Mouse (Mus musculus): Measurements from ENCODE around the gene Snx21. TPM values are rescaled to one million over a fixed set of nuclear protein-coding genes. Genes with fewer than 3 reads are reported as not detected.

Snx21 gene
- polyA plus RNA-seq, 1 experiment, result 14.4 TPM

DNA sequence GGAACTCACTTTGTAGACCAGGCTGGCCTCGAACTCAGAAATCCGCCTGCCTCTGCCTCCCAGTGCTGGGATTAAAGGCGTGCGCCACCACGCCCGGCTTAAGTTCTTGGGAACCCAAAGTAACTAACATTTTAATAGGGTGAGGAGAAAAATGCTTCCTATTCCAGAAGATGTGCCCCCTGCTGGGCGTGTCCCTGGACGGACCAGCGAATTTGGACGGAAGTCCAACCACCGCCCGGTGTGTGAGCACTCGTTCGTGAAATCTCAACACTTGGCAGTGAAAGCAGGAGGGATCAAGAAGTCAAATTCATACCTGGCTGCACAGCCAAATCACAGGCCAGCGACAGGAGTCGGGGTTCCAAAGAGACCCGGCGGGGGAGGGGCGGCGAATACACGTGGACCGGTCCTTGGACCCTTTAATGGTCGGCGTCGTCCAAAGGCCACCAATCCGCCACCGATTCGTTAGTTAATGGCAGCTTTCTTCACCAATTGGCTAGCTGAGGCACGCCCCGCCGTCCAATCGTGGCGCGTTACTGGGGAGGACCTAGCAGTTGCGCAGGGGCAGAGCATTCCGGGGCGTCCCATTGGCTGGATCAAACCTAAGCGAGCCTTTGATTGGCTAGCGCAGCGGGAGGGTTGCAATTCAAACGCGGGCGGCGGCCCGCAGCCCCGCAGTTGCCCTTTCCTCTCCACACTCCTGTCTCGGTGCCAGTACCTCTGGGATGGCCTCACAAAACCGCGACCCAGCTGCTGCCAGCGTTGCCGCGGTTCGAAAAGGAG is 16.2 kb upstream of the Snx21 start, which contains the start of gene Ube2c:
Gene Ube2c, plus strand, starts transcription at position 641 of the 780 bp plus-strand sequence.
- peak; percentile 63 for TF ChIP-seq POLR2A (IDR thresholded peaks at IDR 0.05; ENCODE audit: low read depth, low read length)
- no peak for TF ChIP-seq CTCF (IDR thresholded peaks at IDR 0.05; ENCODE audit: borderline replicate concordance, insufficient read depth, low read length)
- peak within 1 kb of the TSS; percentile 66 for H3K27ac ChIP-seq (ENCODE audit: insufficient read depth, low read length)
- H3K4me3 ChIP-seq (ENCODE audit: insufficient read depth, low read length), result peak within 1 kb of the TSS; percentile 87

DNA sequence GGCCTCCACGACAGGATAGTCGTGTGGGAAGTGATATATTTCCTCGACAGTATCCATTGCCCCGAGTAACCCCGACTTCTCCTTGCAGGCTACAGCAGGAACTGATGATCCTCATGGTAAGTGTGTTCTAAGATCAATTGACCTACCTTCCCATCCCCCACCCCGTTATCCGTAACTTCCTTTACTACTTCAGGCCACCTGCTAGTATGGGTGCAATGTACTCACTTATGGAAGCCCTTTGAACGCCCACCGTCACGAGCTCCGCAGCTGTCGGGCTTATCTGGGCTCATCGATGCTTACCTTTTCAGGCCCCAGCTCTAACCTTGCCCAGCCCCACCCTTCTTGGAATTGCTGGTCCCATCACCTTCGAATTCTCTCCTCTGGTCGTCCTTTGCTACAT is 15.3 kb upstream of the Snx21 start:
- peak overlapping the region; percentile 87 for H3K4me3 ChIP-seq (ENCODE audit: insufficient read depth, low read length)
- H3K27ac ChIP-seq (ENCODE audit: insufficient read depth, low read length), result no peak overlapping the region
- 0 out of 2 replicates have a peak, but pooled peaks cover 5% of the 10 kb centered on the region for H3K4me1 ChIP-seq (ENCODE audit: control insufficient read depth, insufficient read depth, low read length)
- TF ChIP-seq CTCF (IDR thresholded peaks at IDR 0.05; ENCODE audit: borderline replicate concordance, insufficient read depth, low read length) (no peak), POLR2A (IDR thresholded peaks at IDR 0.05; ENCODE audit: low read depth, low read length) (no peak)

More for the DNA sequence above, 16.2 kb upstream of the Snx21 start, which contains the start of gene Ube2c:
- H3K4me1 ChIP-seq (ENCODE audit: control insufficient read depth, insufficient read depth, low read length), result 0 out of 2 replicates have a peak, but pooled peaks cover 5% of the 10 kb centered on the region

GRCm38 (mm10) chr2:164771123-164771522 is 14.5 kb upstream of the Snx21 start:
- TF ChIP-seq POLR2A (IDR thresholded peaks at IDR 0.05; ENCODE audit: low read depth, low read length) (no peak), CTCF (IDR thresholded peaks at IDR 0.05; ENCODE audit: borderline replicate concordance, insufficient read depth, low read length) (no peak)
- H3K4me3 ChIP-seq (ENCODE audit: insufficient read depth, low read length), result peak overlapping the region; percentile 87
- H3K27ac ChIP-seq (ENCODE audit: insufficient read depth, low read length), result no peak overlapping the region
- H3K4me1 ChIP-seq (ENCODE audit: control insufficient read depth, insufficient read depth, low read length), result 0 out of 2 replicates have a peak, but pooled peaks cover 7% of the 10 kb centered on the region

DNA sequence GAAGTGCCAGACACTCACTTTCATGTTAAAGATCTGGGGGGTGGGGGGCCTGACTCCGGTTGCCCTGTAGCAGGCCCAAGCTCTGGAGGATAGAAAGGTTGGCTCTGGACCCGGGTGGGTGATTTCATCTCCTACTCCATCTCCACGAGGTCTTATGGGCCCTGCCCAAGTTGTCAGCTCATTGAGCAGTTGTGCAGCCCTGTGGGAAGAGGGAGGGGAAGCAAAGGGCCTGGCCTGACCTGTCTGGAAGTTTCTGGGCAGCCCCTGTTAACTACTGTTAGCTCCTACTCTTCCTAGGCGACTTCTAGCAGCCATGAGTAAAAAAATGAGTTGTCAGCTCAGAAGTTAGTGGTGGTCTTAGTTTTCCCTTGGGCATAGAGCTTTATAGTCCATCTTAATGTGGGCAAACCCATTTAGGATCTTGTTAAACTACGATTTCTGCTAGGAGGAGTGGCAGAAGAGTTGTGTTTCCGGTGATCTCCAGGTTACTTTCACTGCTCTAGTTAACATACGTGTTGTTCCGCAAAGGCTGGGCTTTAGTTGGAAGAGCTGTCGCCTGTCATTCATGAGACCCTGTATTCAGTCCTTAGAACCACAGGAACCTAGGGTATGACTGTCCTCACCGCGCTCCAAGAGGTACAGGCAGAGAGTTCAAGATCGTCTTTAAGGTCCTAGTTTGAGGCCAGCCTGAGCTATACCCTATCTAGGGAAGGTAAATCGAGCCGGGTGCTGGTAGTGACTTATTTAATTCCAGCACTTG is 12.2 kb upstream of the Snx21 start:
- Histone ChIP-seq H3K4me3 (ENCODE audit: insufficient read depth, low read length) (no peak overlapping the region), H3K4me1 (ENCODE audit: control insufficient read depth, insufficient read depth, low read length) (0 out of 2 replicates have a peak, but pooled peaks cover 7% of the 10 kb centered on the region), H3K27ac (ENCODE audit: insufficient read depth, low read length) (no peak overlapping the region)
- TF ChIP-seq POLR2A (IDR thresholded peaks at IDR 0.05; ENCODE audit: low read depth, low read length) (peak; percentile 29; the same call in 1 of the 2 replicates), CTCF (IDR thresholded peaks at IDR 0.05; ENCODE audit: borderline replicate concordance, insufficient read depth, low read length) (no peak)

DNA sequence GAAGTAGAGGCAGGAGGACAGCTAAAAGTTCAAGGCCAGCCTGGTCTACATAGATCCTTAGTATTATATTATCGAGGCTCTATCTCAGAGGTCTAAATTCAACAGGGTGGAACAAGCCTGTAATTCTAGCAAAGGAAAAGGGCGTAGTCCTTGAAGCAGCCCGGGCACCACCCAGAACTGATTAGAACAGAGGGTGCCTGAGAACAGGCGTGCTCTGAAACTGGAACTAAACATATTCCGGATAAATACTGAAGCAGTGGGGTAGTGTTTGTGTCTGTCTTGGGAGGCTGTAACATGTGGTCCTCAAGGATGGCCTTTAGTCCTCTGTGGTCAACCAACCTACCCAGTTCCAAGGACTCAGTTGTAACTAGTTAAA is 11.6 kb upstream of the Snx21 start:
- 0 out of 2 replicates have a peak, but pooled peaks cover 7% of the 10 kb centered on the region for H3K4me1 ChIP-seq (ENCODE audit: control insufficient read depth, insufficient read depth, low read length)
- no peak for TF ChIP-seq CTCF (IDR thresholded peaks at IDR 0.05; ENCODE audit: borderline replicate concordance, insufficient read depth, low read length)
- TF ChIP-seq POLR2A (IDR thresholded peaks at IDR 0.05; ENCODE audit: low read depth, low read length), result no peak
- H3K4me3 ChIP-seq (ENCODE audit: insufficient read depth, low read length), result no peak overlapping the region
- no peak overlapping the region for H3K27ac ChIP-seq (ENCODE audit: insufficient read depth, low read length)

- H3K4me3 ChIP-seq (ENCODE audit: insufficient read depth, low read length), result no peak overlapping the region
- TF ChIP-seq CTCF (IDR thresholded peaks at IDR 0.05; ENCODE audit: borderline replicate concordance, insufficient read depth, low read length), result no peak
- TF ChIP-seq POLR2A (IDR thresholded peaks at IDR 0.05; ENCODE audit: low read depth, low read length), result no peak
These were observed 9.5 kb upstream of the Snx21 start for GRCm38 (mm10) chr2:164776130-164776529.

DNA sequence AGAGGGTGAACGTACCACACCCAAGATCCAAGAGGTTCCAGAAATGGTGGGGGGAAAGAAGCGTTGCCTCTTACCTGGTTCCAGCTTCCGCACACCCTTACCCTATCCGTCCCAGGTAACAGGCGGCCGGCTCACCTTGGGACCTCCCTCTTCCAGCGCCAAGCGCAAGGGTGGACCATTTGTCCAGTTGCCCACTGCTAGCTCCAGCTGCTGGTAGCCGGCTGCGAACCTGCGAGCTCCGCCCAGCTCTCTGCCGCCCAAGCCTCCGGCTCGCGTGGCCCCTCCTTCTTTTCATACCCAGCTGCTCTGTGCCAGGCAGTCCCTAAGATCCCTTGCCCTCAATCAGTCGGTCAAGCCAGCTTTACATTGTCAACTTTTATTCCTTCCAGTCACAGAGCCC is 8.8 kb upstream of the Snx21 start:
- H3K4me3 ChIP-seq (ENCODE audit: insufficient read depth, low read length), result no peak overlapping the region
- H3K4me1 ChIP-seq (ENCODE audit: control insufficient read depth, insufficient read depth, low read length), result 0 out of 2 replicates have a peak, but pooled peaks cover 2% of the 10 kb centered on the region
- TF ChIP-seq POLR2A (IDR thresholded peaks at IDR 0.05; ENCODE audit: low read depth, low read length), result no peak
- no peak for TF ChIP-seq CTCF (IDR thresholded peaks at IDR 0.05; ENCODE audit: borderline replicate concordance, insufficient read depth, low read length)
- H3K27ac ChIP-seq (ENCODE audit: insufficient read depth, low read length), result no peak overlapping the region

More at GRCm38 (mm10) chr2:164776130-164776529, 9.5 kb upstream of the Snx21 start:
- 0 out of 2 replicates have a peak, but pooled peaks cover 7% of the 10 kb centered on the region for H3K4me1 ChIP-seq (ENCODE audit: control insufficient read depth, insufficient read depth, low read length)
- no peak overlapping the region for H3K27ac ChIP-seq (ENCODE audit: insufficient read depth, low read length)

GRCm38 (mm10) chr2:164777246-164778014 is 8.2 kb upstream of the Snx21 start:
- H3K4me1 ChIP-seq (ENCODE audit: control insufficient read depth, insufficient read depth, low read length), result 0 out of 2 replicates have a peak, but pooled peaks cover 2% of the 10 kb centered on the region
- H3K4me3 ChIP-seq (ENCODE audit: insufficient read depth, low read length), result no peak overlapping the region
- no peak for TF ChIP-seq POLR2A (IDR thresholded peaks at IDR 0.05; ENCODE audit: low read depth, low read length)
- TF ChIP-seq CTCF (IDR thresholded peaks at IDR 0.05; ENCODE audit: borderline replicate concordance, insufficient read depth, low read length), result no peak
- no peak overlapping the region for H3K27ac ChIP-seq (ENCODE audit: insufficient read depth, low read length)

- Histone ChIP-seq H3K4me3 (ENCODE audit: insufficient read depth, low read length) (no peak overlapping the region), H3K4me1 (ENCODE audit: control insufficient read depth, insufficient read depth, low read length) (0 out of 2 replicates have a peak, but pooled peaks cover 2% of the 10 kb centered on the region), H3K27ac (ENCODE audit: insufficient read depth, low read length) (no peak overlapping the region)
- TF ChIP-seq POLR2A (IDR thresholded peaks at IDR 0.05; ENCODE audit: low read depth, low read length) (no peak), CTCF (IDR thresholded peaks at IDR 0.05; ENCODE audit: borderline replicate concordance, insufficient read depth, low read length) (no peak)
These were observed 7.7 kb upstream of the Snx21 start for GRCm38 (mm10) chr2:164778015-164778287.
